Mouse (Mus musculus) liver, postnatal 0 days (tissue): ENCODE results near the gene Abcc9.

Experiments
- CTCF ChIP-seq: sonication (generic); IDR thresholded peaks from 2 replicates; pipeline ENCODE4 v1.5.1; 2016; ENCODE audit warnings: antibody characterized with exemption, low read depth
- EP300 ChIP-seq: IDR thresholded peaks from 2 replicates; pipeline ENCODE4 v1.6.1; 2016; ENCODE audit warnings: antibody characterized with exemption, low read depth, mild to moderate bottlenecking

DNA sequence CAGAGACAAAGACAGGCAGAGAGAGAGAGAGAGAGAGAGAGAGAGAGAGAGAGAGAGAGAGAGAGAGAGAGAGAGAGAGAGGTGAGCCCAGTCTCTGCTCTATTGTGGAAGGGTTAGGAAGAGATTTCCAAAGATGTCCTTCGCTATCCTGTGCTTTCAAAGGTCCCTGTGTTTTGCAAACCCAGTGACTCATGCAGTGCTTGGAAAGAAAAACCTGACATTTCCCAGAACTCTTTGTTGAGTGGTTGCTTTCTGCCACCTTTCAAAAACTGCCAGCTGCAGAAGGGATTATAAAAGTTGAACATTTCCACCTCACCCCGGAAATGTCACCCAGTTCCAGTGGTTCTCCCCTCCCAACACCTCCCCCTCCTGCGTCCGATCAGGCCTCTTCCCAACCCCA lies 123.3 kb downstream of the Abcc9 start:
- TF ChIP-seq CTCF (no peak), EP300 (no peak)
